Mouse (Mus musculus): Measurements from ENCODE around the gene Pced1a.

Pced1a gene

GRCm38 (mm10) chr2:130424126-130424853 lies at the start of gene Pced1a, which contains the start of gene Vps16:
TSS of gene Pced1a (minus strand) at chr2:130424701.
TSS of gene Vps16 (plus strand) at chr2:130424339.
- peak; percentile 92 for DNase-seq (ENCODE audit: low read depth, low spot score)

DNA sequence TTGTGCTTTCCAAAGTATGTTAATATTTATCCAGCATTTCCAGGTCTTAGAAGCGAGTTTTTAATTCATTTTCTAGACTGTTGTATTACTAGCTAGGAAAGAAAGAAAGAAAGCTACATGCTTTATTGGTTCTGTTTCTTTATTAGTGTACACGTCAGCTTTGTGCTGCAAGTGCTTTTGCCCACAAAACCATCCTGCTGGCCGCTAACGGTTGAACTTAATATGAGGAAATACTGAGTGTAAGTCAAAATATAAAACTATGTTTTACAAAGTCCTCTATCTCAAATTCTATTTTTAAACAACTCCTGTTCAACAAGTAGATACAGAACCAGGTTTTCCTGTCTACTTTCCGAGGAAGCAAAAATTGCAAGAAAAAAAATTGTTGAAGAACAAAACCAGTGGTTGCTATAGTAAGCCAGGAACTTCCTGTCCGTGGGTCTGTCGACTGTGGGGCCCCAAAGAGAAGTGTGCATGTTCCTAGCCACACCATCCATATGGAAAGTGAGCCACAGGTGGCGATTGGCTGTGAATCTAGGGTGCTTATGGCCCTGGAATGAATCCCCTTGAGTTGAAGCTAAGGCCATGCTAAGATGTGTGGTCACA lies 48.5 kb upstream of the Pced1a start:
- no peak for DNase-seq (ENCODE audit: low read depth, low spot score)

- no peak for DNase-seq (ENCODE audit: low read depth, low spot score)
Observed at GRCm38 (mm10) chr2:130469935-130470334, 45.4 kb upstream of the Pced1a start.

- DNase-seq (ENCODE audit: low read depth, low spot score) = peak; percentile 27
Observed at GRCm38 (mm10) chr2:130469366-130469765, 44.9 kb upstream of the Pced1a start.

GRCm38 (mm10) chr2:130466438-130466837 lies 41.9 kb upstream of the Pced1a start:
- DNase-seq (ENCODE audit: low read depth, low spot score) = no peak

GRCm38 (mm10) chr2:130461287-130462071 lies 37.0 kb upstream of the Pced1a start:
- no peak for DNase-seq (ENCODE audit: low read depth, low spot score)

- no peak for DNase-seq (ENCODE audit: low read depth, low spot score)
Observed at GRCm38 (mm10) chr2:130459576-130459975, 35.1 kb upstream of the Pced1a start.

DNA sequence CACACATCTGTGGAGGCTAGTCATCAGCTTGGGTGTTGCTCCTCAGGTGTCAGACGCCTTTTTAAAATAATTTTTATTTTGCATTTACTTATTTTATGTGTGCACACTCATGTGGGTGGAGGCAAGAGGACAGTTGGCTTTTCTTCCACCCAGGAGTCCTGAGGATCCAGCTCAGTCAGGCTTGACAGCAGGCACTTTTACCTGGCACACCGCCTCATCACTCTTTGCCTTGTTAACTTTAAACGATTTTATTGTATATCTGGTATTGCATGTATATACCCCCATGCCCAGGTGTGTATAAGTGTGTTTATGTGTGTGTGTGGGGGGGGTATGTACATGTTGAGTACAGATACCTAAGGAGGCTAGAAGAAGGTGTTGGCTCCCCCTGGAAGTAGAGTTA lies 33.4 kb upstream of the Pced1a start:
- no peak for DNase-seq (ENCODE audit: low read depth, low spot score)

- no peak for DNase-seq (ENCODE audit: low read depth, low spot score)
Observed at GRCm38 (mm10) chr2:130454748-130455370, 30.4 kb upstream of the Pced1a start.

DNA sequence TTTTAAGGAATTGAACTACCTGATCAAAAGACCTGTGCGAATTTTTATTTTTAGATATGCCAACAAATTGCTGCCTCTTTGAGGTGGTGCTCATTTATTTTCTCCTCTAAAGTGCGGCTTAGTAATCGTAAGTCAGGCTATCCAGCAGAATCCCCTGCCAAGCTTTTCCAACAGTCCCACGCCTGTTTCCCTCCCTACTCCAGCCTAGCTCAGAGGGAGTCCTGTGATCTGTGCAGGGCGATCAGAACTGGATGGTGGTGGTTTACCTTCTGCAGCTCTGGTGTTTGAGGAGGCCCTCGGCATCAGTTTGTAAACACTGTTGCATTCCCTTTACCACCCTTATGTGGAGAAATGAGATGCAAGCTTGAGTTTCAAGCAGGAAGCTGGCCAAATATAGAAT lies 28.9 kb upstream of the Pced1a start:
- no peak for DNase-seq (ENCODE audit: low read depth, low spot score)

GRCm38 (mm10) chr2:130452266-130452665 lies 27.8 kb upstream of the Pced1a start:
- no peak for DNase-seq (ENCODE audit: low read depth, low spot score)

GRCm38 (mm10) chr2:130451727-130452090 lies 27.2 kb upstream of the Pced1a start:
- DNase-seq (ENCODE audit: low read depth, low spot score) = no peak

GRCm38 (mm10) chr2:130451086-130451726 lies 26.7 kb upstream of the Pced1a start:
- no peak for DNase-seq (ENCODE audit: low read depth, low spot score)

DNA sequence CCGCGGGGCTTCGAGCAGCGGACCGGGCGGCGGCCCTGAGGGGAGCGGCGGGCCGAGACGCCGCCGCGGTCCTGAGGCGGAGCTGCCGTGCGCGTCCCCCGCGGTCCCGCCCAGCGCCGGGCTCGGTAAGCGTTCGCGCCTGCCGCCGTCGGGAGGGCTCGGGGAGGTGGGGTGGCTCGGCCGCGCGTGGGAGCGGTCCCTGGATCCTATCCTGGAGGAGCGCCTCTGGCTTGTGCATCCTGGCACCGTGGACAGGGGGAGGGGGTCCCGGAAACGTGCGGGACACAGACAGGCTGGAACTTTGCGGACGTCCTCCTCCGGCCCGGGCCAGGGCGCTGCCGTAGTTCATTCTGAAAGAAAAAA lies 25.9 kb upstream of the Pced1a start:
- no peak for DNase-seq (ENCODE audit: low read depth, low spot score)

DNA sequence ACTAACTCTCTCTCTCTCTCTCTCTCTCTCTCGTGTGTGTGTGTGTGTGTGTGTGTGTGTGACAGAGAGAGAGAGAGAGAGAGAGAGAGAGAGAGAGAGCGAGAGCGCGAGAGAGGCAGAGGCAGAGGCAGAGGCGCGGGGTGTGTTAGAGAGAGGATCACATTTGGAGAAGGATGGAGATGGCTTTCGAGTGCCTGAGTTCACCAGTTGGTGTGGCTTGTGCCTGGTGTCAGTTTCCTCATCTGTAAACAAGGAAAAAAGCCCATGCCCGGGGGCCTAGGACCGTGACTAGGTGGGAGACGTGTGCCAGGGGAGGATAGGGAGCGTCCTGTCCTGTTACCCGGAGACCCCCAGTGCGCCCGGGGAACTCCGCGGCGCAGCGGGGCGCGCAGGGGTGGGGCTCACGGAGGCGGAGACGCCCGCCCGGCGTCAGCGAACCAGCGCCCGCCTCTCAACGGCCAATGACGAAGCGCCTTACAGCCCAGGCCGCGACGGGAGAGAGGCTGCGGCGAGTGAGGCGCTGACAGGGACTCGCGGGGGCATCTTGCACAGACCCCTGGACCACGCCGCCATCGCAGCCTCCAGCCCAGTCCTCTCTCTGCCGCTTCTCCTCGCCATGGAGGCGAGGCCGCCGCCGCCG lies 25.4 kb upstream of the Pced1a start, which contains the start of gene Ptpra:
Gene Ptpra (plus strand): TSS at position 485 of the 640 bp plus-strand sequence.
- DNase-seq (ENCODE audit: low read depth, low spot score) = peak; percentile 91

- peak; percentile 34 for DNase-seq (ENCODE audit: low read depth, low spot score)
Observed at GRCm38 (mm10) chr2:130449021-130449793, 24.7 kb upstream of the Pced1a start.

DNA sequence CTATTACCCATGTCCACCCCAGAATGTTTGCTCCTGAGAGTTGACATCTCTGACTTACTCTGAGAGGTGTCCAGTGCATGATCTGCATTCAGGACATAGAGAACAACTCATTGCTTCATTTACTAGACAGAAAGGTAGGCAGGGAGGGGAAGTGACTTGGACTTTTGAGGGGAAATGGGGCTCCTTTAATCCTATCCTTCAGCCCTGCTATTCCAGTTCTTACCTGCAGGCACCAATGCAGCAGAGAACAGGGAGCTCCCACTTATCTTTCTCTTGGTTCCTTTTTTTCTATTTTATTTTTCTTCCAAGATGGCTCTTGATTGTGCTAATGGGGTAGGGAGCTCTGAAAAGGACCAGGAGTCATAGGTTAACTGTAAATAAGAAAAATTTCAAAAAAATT lies 23.9 kb upstream of the Pced1a start:
- no peak for DNase-seq (ENCODE audit: low read depth, low spot score)

GRCm38 (mm10) chr2:130442162-130442561 lies 17.7 kb upstream of the Pced1a start:
- DNase-seq (ENCODE audit: low read depth, low spot score) = no peak

DNA sequence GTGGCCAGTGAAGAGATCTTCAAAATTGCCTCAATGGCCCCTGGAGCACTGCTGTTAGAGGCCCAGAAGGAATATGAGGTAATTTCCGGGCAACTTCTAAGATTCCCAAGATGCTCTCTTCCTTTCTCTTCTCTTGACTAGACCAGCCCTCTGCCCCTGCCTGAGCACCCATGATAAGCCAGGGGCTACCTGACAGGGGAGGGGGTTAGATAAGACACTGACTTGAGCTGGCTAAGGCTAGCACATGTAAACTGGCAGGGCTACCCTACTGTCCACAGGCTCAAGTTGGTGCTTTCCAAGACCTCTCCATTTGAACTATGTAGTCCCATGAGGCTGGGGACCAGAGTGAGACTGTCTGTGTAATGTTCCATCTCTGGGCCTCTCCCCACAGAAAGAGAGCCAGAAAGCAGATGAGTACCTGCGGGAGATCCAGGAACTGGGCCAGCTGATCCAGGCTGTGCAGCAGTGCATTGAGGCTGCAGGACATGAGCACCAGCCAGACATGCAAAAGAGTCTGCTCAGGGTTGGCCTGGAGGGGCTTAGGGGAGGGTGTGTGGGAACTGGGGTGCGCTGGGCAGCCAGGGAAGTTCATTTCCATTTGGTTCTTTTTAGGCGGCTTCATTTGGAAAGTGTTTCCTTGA lies 15.5 kb upstream of the Pced1a start:
- DNase-seq (ENCODE audit: low read depth, low spot score) = no peak

DNA sequence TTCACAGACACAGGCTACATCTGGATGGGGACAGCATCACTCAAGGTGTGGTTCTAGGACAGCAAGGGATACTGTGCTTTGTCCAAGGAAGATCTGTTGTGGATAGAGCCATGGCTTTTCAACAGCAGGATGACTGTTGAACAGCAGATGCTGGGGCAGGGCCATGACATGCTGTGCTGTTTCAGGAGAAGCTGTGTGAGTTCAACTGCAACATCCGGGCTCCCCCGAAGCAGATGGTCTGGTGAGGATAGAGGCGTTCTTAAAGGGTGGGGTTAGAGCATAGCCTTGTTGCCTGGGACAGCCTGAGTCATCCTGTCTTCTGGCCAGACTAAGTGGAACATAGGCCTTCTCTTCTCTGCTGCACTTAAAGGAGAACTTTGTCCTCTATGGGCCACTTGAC lies 14.4 kb upstream of the Pced1a start:
- no peak for DNase-seq (ENCODE audit: low read depth, low spot score)
